Mouse (Mus musculus): Measurements from ENCODE around the gene Deaf1. TPM values are rescaled to one million over a fixed set of nuclear protein-coding genes. Genes with fewer than 3 reads are reported as not detected.

The Deaf1 gene
- 47.5 and 49.3 TPM in 2 replicates for polyA plus RNA-seq (2012; rRNA removed)

DNA sequence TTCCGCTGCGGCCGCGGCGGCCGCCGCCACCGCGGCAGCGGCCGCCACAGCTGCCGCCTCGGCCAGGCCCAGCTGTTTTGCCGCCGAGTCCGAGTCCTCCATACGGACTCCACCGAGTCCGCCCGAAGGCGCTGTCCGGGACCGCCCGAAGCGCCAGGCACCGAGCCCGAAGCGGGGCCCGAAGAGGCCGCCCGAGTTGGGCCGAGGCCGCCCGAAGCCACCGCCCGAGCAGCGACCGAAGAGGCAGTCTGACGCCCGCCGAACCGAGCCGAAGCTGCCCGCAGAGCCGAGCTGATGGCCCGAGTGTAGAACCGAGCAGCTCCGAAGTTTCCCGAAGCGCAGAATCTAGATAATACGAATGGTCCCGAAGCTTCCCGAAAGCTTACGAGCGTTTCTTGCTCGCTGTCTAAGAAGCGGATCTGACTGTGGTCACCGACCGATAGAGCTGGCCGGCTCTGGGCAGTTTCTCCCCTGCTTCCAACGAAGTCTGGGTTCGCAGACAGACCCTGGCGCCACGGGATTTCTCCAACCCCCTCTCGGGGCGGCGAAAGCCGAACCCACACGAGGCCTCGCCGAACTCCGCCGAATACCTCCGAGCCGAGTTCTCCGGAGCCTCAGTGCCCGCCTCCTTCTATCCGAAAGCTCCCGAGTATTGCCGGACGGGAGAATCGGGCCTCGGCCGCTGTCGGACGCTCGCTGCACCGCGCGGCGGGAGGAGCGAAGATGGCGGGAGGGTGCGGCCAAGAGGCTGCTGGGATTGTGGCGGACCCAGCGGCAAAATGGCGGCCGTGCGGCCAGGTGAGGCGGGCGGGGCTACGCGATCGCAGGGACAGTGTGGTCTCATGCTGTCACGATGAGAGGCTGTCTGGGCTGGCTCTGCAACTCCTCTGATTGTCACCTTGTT, at the start of gene Deaf1, which contains the start of gene Tmem80:
Deaf1 (minus strand) TSS at position 222 of the 904 bp plus-strand sequence.
Tmem80 (plus strand) TSS at position 271 of the 904 bp plus-strand sequence.
- DNase-seq, result peak; percentile 99 to 100
- H3K27ac ChIP-seq (ENCODE audit: insufficient read depth, low read length), result peak within 1 kb of the TSS; percentile 99
- under 1% methylated on average over 102 of the region's 105 CpGs for WGBS
- peaks cover 18% of the 10 kb centered on the region for H3K4me1 ChIP-seq (ENCODE audit: control insufficient read depth, insufficient read depth, low read length)
- no peaks in the 10 kb centered on the region for H3K27me3 ChIP-seq (ENCODE audit: control insufficient read depth, insufficient read depth, low read length)
- TF ChIP-seq POLR2A (IDR thresholded peaks at IDR 0.05; ENCODE audit: borderline replicate concordance, insufficient read depth, low read length) (peak; percentile 74), CTCF (IDR thresholded peaks at IDR 0.05; ENCODE audit: borderline replicate concordance, insufficient read depth, low read depth, low read length) (no peak)
- peak within 1 kb of the TSS; percentile 92 for H3K4me3 ChIP-seq (replicated peaks; ENCODE audit: insufficient read depth, low read depth, low read length)

DNA sequence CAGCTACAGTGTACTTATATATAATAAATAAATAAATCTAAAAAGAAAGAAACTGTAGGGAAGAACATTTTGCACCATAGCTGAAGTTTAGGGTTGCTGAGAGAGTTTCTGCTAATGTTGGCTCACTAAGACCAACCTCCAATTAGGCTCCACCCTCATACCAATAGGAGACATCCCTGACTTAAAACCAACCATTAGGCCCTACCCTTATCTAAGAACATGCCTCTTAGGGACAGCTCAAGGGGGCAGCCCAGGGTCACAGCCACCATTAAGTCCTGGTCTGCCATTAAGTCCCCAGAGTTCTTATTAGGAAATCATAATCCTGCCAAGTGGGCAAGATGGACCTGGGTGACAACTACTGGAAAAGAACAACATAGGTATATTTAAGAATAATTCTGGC, 46.9 kb upstream of the Deaf1 start:
- TF ChIP-seq CTCF (IDR thresholded peaks at IDR 0.05; ENCODE audit: borderline replicate concordance, insufficient read depth, low read depth, low read length) (no peak), POLR2A (IDR thresholded peaks at IDR 0.05; ENCODE audit: borderline replicate concordance, insufficient read depth, low read length) (no peak)
- DNase-seq, result no peak
- Histone ChIP-seq H3K4me3 (replicated peaks; ENCODE audit: insufficient read depth, low read depth, low read length) (no peak overlapping the region), H3K4me1 (ENCODE audit: control insufficient read depth, insufficient read depth, low read length) (no peaks in the 10 kb centered on the region), H3K27me3 (ENCODE audit: control insufficient read depth, insufficient read depth, low read length) (no peaks in the 10 kb centered on the region), H3K27ac (ENCODE audit: insufficient read depth, low read length) (no peak overlapping the region)

DNA sequence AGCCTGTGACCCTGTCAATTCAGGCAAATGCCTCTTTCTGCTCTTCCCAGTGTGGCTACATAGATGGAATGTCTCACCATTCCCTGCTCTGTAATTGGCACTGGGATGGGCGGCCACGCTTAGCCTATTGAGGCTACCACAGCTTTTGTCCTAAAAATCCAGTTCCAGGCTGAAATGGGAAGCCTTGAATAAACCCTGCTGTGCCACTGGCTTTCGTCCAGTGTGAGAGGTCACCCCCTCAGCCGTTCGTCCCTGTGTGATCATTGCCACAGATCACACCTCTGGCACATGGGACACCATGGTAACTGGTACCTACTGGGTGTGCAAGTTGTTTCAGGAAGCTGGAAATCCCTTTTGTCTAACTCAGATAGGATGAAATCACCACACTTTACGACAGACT, 46.1 kb upstream of the Deaf1 start:
- no peak overlapping the region for H3K4me3 ChIP-seq (replicated peaks; ENCODE audit: insufficient read depth, low read depth, low read length)
- no peaks in the 10 kb centered on the region for H3K4me1 ChIP-seq (ENCODE audit: control insufficient read depth, insufficient read depth, low read length)
- no peak for TF ChIP-seq POLR2A (IDR thresholded peaks at IDR 0.05; ENCODE audit: borderline replicate concordance, insufficient read depth, low read length)
- no peak for TF ChIP-seq CTCF (IDR thresholded peaks at IDR 0.05; ENCODE audit: borderline replicate concordance, insufficient read depth, low read depth, low read length)
- DNase-seq, result no peak
- no peaks in the 10 kb centered on the region for H3K27me3 ChIP-seq (ENCODE audit: control insufficient read depth, insufficient read depth, low read length)
- WGBS, result 36% methylated on average over 6 of the region's 6 CpGs
- no peak overlapping the region for H3K27ac ChIP-seq (ENCODE audit: insufficient read depth, low read length)

DNA sequence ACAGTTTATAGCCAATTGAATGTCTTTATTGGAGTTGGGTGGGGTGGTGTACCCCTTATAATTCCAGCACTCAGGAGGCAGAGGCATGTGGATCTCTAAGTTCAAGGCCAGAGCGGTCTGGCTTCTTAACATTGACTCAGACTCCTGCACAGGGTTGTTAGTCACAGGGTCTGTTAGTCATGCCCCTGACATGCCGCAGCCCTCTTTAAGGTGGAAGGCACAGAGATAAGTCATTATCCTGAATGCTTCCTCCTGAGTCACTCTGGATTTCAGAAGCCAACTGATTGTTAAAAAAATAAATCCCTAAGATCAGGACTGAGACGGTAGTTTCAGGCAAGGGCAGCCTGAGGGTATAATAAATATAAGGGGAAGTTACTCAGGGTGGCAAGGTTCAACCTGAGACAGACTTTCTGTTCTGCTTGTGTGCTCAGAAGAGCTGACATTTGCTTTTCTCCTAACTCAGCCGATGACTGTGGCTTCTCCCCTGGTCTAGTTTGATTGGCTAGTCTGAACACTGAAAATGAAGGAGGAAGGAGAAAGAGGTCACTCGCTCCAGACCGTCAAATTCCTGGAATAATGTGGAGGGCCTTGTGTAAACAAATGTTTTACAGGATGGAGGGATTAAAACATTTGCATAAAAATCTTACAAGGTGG, 44.6 kb upstream of the Deaf1 start:
- 85% methylated on average over 6 of the region's 6 CpGs for WGBS
- H3K4me1 ChIP-seq (ENCODE audit: control insufficient read depth, insufficient read depth, low read length), result no peaks in the 10 kb centered on the region
- H3K27me3 ChIP-seq (ENCODE audit: control insufficient read depth, insufficient read depth, low read length), result no peaks in the 10 kb centered on the region
- DNase-seq, result no peak
- H3K4me3 ChIP-seq (replicated peaks; ENCODE audit: insufficient read depth, low read depth, low read length), result no peak overlapping the region
- no peak overlapping the region for H3K27ac ChIP-seq (ENCODE audit: insufficient read depth, low read length)
- no peak for TF ChIP-seq POLR2A (IDR thresholded peaks at IDR 0.05; ENCODE audit: borderline replicate concordance, insufficient read depth, low read length)
- TF ChIP-seq CTCF (IDR thresholded peaks at IDR 0.05; ENCODE audit: borderline replicate concordance, insufficient read depth, low read depth, low read length), result no peak

DNA sequence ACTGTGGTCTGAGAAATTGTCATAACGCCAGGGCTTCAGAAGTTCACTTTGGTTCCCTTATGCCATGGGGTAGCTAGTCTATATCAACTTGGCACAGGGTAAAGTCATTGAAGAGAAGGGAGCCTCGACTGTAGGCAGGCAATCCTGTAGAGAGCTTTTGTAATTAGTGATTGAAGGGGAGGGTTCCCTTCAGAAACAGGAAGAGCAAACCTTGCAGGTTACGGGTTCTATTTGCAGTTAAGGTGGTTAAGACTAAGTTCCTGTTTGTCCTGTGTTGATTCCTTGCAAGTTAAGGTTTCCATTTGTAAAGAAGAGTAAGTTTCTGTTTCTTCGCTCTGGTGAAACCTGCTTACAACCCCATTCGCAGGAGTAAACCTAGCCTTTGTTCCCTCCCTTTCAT, 42.4 kb upstream of the Deaf1 start:
- TF ChIP-seq CTCF (IDR thresholded peaks at IDR 0.05; ENCODE audit: borderline replicate concordance, insufficient read depth, low read depth, low read length) (no peak), POLR2A (IDR thresholded peaks at IDR 0.05; ENCODE audit: borderline replicate concordance, insufficient read depth, low read length) (no peak)
- no peak for DNase-seq
- Histone ChIP-seq H3K4me1 (ENCODE audit: control insufficient read depth, insufficient read depth, low read length) (no peaks in the 10 kb centered on the region), H3K27me3 (ENCODE audit: control insufficient read depth, insufficient read depth, low read length) (no peaks in the 10 kb centered on the region), H3K27ac (ENCODE audit: insufficient read depth, low read length) (no peak overlapping the region), H3K4me3 (replicated peaks; ENCODE audit: insufficient read depth, low read depth, low read length) (no peak overlapping the region)
- WGBS, result 73% methylated on average over 5 of the region's 5 CpGs

DNA sequence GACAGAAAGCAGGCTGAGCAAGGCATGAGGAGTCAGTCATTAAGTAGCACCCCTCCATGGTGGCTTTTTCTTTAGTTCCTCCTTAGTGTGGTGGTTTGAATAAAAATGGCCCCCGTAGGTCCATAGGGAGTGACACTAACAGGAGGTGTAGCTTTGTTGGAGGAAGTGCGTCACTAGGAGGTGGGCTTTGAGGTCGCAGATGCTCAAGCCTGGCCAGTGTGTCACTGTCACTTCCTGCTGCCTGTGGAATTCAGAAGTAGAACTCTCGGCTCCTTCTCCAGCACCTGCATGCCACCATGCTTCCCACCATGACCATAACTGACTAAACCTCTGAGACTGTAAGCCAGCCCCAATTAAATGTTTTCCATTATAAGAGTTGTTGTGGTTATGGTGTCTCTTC, 39.9 kb upstream of the Deaf1 start:
- Histone ChIP-seq H3K4me3 (replicated peaks; ENCODE audit: insufficient read depth, low read depth, low read length) (no peak overlapping the region), H3K27ac (ENCODE audit: insufficient read depth, low read length) (no peak overlapping the region), H3K27me3 (ENCODE audit: control insufficient read depth, insufficient read depth, low read length) (no peaks in the 10 kb centered on the region), H3K4me1 (ENCODE audit: control insufficient read depth, insufficient read depth, low read length) (no peaks in the 10 kb centered on the region)
- TF ChIP-seq POLR2A (IDR thresholded peaks at IDR 0.05; ENCODE audit: borderline replicate concordance, insufficient read depth, low read length) (no peak), CTCF (IDR thresholded peaks at IDR 0.05; ENCODE audit: borderline replicate concordance, insufficient read depth, low read depth, low read length) (no peak)
- WGBS, result 80% methylated on average over 4 of the region's 4 CpGs
- DNase-seq, result no peak

DNA sequence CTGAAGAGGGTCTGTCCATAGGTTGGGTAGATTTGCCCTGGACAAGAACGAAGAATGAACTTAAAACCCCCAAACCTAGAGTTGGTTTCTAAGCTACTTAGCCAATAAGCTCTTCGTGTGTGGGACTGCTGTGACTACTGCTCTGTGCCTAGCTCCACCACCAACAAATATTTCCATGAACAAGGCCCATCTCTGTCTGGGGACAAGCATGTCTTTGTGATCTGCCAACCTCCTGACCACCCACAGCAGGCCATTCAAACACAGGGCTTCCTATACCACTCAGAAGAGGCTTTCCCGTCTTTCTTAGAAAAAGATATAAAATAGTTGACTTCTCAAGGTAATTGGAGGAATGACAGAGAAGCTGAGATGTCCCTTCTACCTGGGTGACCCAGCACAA, 37.6 kb upstream of the Deaf1 start:
- Histone ChIP-seq H3K4me1 (ENCODE audit: control insufficient read depth, insufficient read depth, low read length) (peaks cover 5% of the 10 kb centered on the region), H3K27me3 (ENCODE audit: control insufficient read depth, insufficient read depth, low read length) (no peaks in the 10 kb centered on the region), H3K4me3 (replicated peaks; ENCODE audit: insufficient read depth, low read depth, low read length) (no peak overlapping the region), H3K27ac (ENCODE audit: insufficient read depth, low read length) (peak overlapping the region; percentile 69; the same call in 1 of the 2 replicates)
- TF ChIP-seq CTCF (IDR thresholded peaks at IDR 0.05; ENCODE audit: borderline replicate concordance, insufficient read depth, low read depth, low read length), result no peak
- TF ChIP-seq POLR2A (IDR thresholded peaks at IDR 0.05; ENCODE audit: borderline replicate concordance, insufficient read depth, low read length), result no peak
- DNase-seq, result no peak
- 57% methylated on average over 3 of the region's 3 CpGs for WGBS
